Mouse (Mus musculus): ENCODE measurements around the gene Glb1. TPM values are rescaled to one million over a fixed set of nuclear protein-coding genes. Genes with fewer than 3 reads are reported as not detected.
"Not testable (repeated sequence)": the region's sequence is repeated elsewhere in the genome, so short reads cannot be mapped to it uniquely, and the experiment has no call there.

Gene Glb1
- 66.2 TPM for polyA plus RNA-seq (2021)

GRCm38 (mm10) chr9:114400949-114401684 is at the start of gene Glb1, which contains the start of gene Tmppe:
Gene Glb1 (plus strand): TSS chr9:114401076.
Gene Tmppe (plus strand): TSS chr9:114401105.
- ChIA-PET CTCF (interaction anchor here (1.2 kb wide), 1 partner anchor 15 kb away, joined by 3 read pairs; no protein-coding TSS in a partner anchor), POLR2A (no interaction called here)
- no peaks in the 10 kb centered on the region for H3K27me3 ChIP-seq
- DNase-seq (ENCODE audit: low read depth, low spot score), result no peak
- in situ Hi-C loops (cut with MboI; ENCODE audit: low pct_unique_long_range_greater_than_20kb), result no loop called here
- peak; percentile 86 for ATAC-seq
- no peak for TF ChIP-seq CTCF (IDR thresholded peaks at IDR 0.05)

- CTCF ChIA-PET, result no interaction called here
- POLR2A ChIA-PET, result no interaction called here
Observed at GRCm38 (mm10) chr9:114367783-114368470, 32.9 kb upstream of the Glb1 start.

GRCm38 (mm10) chr9:114368471-114368858 is 32.4 kb upstream of the Glb1 start:
- no peak for DNase-seq (ENCODE audit: low read depth, low spot score)
- in situ Hi-C loops (cut with MboI; ENCODE audit: low pct_unique_long_range_greater_than_20kb), result loop anchor here (5.0 kb wide), 1 partner anchor 281 kb away; no protein-coding TSS in a partner anchor
- ATAC-seq, result no peak

More at GRCm38 (mm10) chr9:114367783-114368470, 32.9 kb upstream of the Glb1 start:
- in situ Hi-C loops (cut with MboI; ENCODE audit: low pct_unique_long_range_greater_than_20kb), result loop anchor here (5.0 kb wide), 1 partner anchor 281 kb away; no protein-coding TSS in a partner anchor
- DNase-seq (ENCODE audit: low read depth, low spot score), result no peak
- H3K27me3 ChIP-seq, result no peaks in the 10 kb centered on the region
- TF ChIP-seq CTCF (IDR thresholded peaks at IDR 0.05), result no peak
- peak; percentile 60 for ATAC-seq

GRCm38 (mm10) chr9:114369389-114369788 is 31.5 kb upstream of the Glb1 start:
- H3K27me3 ChIP-seq; CTCF ChIA-PET; DNase-seq (ENCODE audit: low read depth, low spot score): not testable (repeated sequence)
- POLR2A ChIA-PET, result interaction anchor here (0.6 kb wide), 1 partner anchor 335 kb away, joined by 3 read pairs; no protein-coding TSS in a partner anchor
- peak; percentile 45 for ATAC-seq
- in situ Hi-C loops (cut with MboI; ENCODE audit: low pct_unique_long_range_greater_than_20kb), result loop anchor here (5.0 kb wide), 1 partner anchor 282 kb away; no protein-coding TSS in a partner anchor

More at GRCm38 (mm10) chr9:114368471-114368858, 32.4 kb upstream of the Glb1 start:
- TF ChIP-seq CTCF (IDR thresholded peaks at IDR 0.05), result no peak
- H3K27me3 ChIP-seq, result no peaks in the 10 kb centered on the region
- CTCF ChIA-PET, result no interaction called here
- POLR2A ChIA-PET, result no interaction called here

- DNase-seq (ENCODE audit: low read depth, low spot score); POLR2A ChIA-PET; in situ Hi-C loops (cut with MboI; ENCODE audit: low pct_unique_long_range_greater_than_20kb); H3K27me3 ChIP-seq; ATAC-seq; CTCF ChIA-PET: not testable (repeated sequence)
Observed at GRCm38 (mm10) chr9:114371717-114372116, 29.2 kb upstream of the Glb1 start.

- no peak for TF ChIP-seq CTCF (IDR thresholded peaks at IDR 0.05)
- DNase-seq (ENCODE audit: low read depth, low spot score) (no peak), ATAC-seq (no peak)
- POLR2A ChIA-PET, result interaction anchor here (0.6 kb wide), 1 partner anchor 740 kb away, joined by 3 read pairs; no protein-coding TSS in a partner anchor
- no peaks in the 10 kb centered on the region for H3K27me3 ChIP-seq
- in situ Hi-C loops (cut with MboI; ENCODE audit: low pct_unique_long_range_greater_than_20kb), result loop anchor here (25.0 kb wide), 1 partner anchor 338 kb away; the partner anchor contains the start of gene Fbxl2
- CTCF ChIA-PET, result no interaction called here
Observed at GRCm38 (mm10) chr9:114375276-114375962, 25.5 kb upstream of the Glb1 start.

- POLR2A ChIA-PET, result no interaction called here
Observed at GRCm38 (mm10) chr9:114377168-114377567, 23.7 kb upstream of the Glb1 start.

GRCm38 (mm10) chr9:114379871-114380270 is 21.0 kb upstream of the Glb1 start:
- CTCF ChIA-PET, result interaction anchor here (0.9 to 1.1 kb wide), 2 partner anchors 9 to 17 kb away, joined by 3 to 4 read pairs; no protein-coding TSS in a partner anchor
- no peak for DNase-seq (ENCODE audit: low read depth, low spot score)
- in situ Hi-C loops (cut with MboI; ENCODE audit: low pct_unique_long_range_greater_than_20kb), result loop anchor here (25.0 kb wide), 1 partner anchor 343 kb away; the partner anchor contains the start of gene Fbxl2
- POLR2A ChIA-PET, result interaction anchor here (1.1 kb wide), 1 partner anchor 9 kb away, joined by 3 read pairs; no protein-coding TSS in a partner anchor
- no peak for TF ChIP-seq CTCF (IDR thresholded peaks at IDR 0.05)
- no peaks in the 10 kb centered on the region for H3K27me3 ChIP-seq
- no peak for ATAC-seq

More at GRCm38 (mm10) chr9:114377168-114377567, 23.7 kb upstream of the Glb1 start:
- ATAC-seq, result no peak
- no peak for TF ChIP-seq CTCF (IDR thresholded peaks at IDR 0.05)
- in situ Hi-C loops (cut with MboI; ENCODE audit: low pct_unique_long_range_greater_than_20kb), result loop anchor here (25.0 kb wide), 1 partner anchor 340 kb away; the partner anchor contains the start of gene Fbxl2
- H3K27me3 ChIP-seq, result no peaks in the 10 kb centered on the region
- CTCF ChIA-PET, result no interaction called here
- no peak for DNase-seq (ENCODE audit: low read depth, low spot score)

- H3K27me3 ChIP-seq, result no peaks in the 10 kb centered on the region
- POLR2A ChIA-PET, result no interaction called here
- ATAC-seq (peak; percentile 62), DNase-seq (ENCODE audit: low read depth, low spot score) (no peak)
- in situ Hi-C loops (cut with MboI; ENCODE audit: low pct_unique_long_range_greater_than_20kb), result loop anchor here (25.0 kb wide), 1 partner anchor 344 kb away; the partner anchor contains the start of gene Fbxl2
- CTCF ChIA-PET, result interaction anchor here (0.5 to 2.5 kb wide), 4 partner anchors 16 to 442 kb away, joined by 3 to 6 read pairs (median 4); no protein-coding TSS in a partner anchor
- peak; percentile 62 for TF ChIP-seq CTCF (IDR thresholded peaks at IDR 0.05)
Observed at GRCm38 (mm10) chr9:114380881-114381733, 19.8 kb upstream of the Glb1 start.
